Mouse (Mus musculus) NIH3T3 (cell line): ENCODE results near the gene Akap10.
A peak's percentile ranks its signal among the peaks of the same experiment; 100 is the strongest.
"Not testable (repeated sequence)": the region's sequence is repeated elsewhere in the genome, so short reads cannot be mapped to it uniquely, and the experiment has no call there.

ENCODE experiments used
- DNase-seq: peaks from one replicate; pipeline ENCODE4 v3.0.0-alpha.2; 2012; ENCODE audit warnings: low read depth

Akap10 gene

DNA sequence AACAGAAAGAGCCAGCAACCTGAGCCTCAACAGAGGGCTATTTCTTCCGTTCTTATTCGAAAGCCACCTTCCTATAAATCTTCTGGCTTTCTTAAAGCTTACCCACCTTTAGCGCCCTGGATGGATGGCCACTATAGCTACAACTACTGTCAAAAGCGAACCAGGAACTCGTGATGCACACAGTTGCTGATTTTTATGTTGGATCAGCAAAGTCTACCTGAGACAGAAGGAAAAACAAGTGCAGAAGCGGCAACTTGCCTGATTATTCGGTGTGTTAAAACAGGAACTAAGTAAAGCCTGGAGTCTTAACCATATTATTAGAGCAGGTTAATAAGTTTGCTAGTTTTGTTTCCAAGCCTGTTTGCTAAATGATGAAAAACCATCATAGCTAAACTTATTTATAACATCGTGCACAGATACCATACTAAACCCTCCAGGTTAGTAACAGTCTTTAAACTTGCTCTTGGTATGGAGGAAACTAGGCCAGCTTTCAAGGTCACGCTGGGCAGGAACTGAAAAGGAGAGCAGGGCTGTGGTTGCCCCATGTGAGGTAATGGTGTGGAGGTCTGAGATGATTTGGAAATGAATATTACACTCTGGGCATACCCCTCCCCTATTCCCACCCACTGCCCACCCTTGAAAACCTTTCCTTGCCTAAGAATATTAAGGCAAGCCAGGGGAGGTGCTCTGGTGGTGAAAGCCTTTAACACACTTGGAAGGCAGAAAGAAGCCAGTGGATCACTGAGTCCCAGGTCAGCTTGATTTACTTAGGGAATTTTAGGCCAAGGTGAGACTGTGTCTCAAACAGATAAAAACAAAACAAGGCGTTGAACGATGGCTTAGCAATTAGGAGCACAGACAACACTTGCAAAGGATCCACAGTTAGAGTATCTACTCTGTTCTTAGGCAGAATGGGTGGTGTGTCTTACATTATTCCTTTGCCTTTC is 861 bp upstream of the Akap10 start:
- DNase-seq = peak; percentile 36

DNA sequence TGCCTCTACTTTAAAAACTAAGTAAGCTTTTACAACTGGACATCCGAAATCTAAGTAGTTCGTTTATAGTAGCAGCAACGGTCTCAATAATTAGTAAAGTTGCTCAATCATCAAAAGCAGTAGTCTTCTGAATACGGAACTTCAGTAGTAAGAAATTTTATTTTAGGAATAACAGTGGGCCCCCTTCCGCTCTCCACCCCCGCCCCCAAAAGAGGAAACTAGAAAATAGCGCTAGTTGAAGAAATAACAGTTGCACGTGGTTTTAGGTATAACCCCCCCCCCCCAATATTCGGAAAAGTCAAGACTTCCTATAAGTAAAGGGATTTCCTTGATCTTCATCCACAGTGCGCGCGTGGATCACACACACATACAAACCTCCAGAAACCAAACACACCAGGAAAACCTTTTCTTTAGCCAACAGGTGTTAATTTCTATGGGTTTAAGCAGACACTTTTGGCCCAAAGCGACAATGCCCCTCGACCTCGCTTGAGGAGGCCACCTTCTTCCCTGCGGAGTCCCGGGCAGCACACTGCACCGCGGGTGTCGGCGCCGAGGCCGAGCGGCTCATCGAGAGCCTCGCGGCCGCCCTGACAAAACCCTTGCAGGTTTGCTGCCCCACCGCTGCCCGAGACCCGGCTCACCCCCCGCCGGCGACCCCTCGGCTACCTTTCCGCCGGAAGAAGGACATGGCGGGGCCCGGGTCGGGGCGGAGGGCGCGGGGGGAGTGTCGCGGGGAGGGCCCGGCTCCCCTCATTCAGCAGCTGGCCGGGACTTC is 542 bp downstream of the Akap10 start:
- DNase-seq = no peak

DNA sequence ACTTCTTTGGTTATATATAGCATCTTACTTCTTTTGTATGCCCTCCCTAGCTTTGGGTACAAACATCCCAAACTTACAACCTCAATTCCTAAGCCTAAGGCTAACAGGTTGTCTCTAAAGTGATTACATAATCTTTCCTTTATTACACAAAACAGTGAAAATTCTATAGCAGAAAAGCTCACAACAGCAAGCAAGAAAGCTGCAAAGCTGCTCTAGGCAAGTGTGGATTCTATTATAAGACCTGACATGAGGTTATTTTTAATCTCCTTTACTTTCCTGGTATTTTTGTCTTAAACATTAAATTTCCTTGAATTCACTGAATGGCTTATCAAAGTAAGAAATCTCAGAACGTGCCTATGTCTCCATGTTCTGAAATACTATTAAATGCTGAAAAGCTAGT is 6.7 kb downstream of the Akap10 start:
- DNase-seq = no peak

DNA sequence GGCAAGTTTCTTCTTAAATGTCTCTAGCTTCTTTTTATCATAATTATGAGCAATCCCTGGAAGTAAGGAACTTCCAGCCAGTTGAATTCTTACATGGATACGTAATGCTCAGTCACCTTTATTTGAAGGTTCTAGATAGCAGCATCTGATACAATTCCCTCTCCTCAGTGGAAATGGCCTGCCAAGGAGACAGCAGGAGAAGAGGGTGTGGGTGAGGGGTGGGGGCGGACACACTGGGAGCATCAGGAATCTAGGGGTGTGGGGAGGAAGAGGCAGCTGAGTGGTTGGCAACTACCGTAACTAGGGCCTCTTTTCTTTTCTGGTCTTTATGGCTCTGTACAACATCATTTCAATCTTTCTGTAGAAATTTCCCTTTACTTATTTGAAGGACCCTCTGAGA is 10.3 kb downstream of the Akap10 start:
- DNase-seq = no peak

DNA sequence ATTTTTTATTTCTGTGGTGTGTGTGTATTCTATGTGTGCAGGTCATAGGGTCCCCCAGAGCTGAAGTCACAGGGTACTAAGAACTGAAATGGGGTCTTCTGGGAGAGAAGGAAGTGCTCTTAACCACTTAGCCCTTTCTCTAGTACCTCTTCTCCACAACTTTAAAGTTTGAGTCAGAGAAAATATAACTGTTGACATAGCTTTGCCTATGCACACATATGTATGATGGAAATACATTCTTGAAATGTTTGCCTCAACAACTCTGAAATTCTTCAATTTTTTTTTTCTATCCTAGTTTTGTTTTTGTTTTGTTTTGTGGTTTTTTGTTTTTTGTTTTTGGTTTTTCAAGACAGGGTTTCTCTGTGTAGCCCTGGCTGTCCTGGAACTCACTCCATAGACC is 21.7 kb downstream of the Akap10 start:
- DNase-seq = no peak

DNA sequence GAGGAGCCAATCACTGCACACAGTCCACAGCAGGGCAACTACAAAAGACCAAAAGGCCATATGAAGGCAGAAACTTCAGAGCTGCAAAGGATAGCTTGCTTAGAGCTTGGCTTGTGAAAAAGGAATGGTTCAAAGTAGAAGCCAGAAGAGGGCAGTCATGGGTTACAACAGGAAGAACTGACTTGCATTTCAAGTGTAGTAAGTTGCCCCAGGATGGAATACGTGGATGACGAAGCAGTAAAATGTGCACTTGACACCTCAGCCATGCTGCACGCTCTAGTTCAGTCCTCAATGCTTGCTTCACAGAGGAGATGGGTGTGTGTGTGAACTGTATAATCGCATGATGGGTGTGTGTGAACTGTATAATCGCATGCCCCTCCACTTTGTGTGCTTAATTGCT is 47.9 kb downstream of the Akap10 start:
- peak; percentile 42 for DNase-seq

DNA sequence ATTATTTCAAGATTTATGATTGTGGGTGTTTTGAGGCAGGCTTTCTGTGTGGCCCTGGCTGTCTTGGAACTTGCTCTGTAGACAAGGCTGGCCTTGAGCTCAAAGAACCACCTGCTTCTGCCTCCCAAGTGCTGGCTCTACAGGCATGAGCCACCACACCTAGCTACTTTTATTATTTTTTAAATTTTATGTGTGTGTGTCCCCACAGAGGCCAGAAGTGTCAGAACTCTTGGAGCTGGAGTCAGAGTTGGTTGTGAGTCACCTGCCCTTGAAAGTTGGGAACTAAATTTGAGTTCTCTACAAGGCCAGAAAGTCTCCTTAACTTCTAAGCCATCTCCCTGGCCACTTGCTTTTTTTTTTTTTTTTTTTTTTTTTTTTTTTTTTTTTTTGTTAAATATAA is 50.1 kb downstream of the Akap10 start:
- no peak for DNase-seq

DNA sequence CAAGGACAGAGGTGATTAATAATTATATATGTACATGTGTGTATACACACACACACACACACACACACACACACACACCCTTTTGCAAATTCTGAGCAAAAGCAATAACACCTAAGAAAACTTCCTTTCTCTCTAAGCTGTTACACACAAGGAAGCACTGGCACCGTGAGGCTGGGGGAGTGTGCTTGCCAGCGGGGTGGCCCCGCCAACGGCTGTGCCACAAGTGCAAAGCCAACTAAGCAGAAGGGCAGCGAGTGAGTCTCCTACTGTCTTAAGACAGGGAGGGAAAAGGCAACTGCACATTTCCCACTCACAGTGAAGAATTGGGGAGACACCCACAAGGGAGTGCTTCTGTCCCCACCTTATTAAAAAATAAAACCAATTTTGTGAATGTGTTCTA is 58.2 kb downstream of the Akap10 start:
- no peak for DNase-seq

DNA sequence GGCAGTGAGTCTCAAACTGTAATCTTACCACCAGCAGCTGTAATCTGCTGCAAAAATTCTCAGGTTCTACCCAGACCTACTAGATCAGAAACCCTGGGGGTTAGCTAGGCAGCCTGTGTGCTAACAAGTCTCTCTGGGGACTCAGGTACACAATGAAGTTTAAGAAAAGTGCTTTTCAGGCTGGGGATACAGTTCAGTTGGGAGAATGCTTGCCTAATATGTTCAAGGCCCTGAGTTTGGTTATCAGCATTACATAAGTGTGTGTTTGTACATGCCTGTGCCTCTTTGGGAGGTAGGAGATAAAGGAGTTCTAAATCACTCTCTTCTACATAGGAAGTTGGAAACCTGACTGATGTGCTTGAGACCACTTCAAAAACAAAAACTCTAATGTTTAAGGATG is 63.2 kb downstream of the Akap10 start:
- no peak for DNase-seq

DNA sequence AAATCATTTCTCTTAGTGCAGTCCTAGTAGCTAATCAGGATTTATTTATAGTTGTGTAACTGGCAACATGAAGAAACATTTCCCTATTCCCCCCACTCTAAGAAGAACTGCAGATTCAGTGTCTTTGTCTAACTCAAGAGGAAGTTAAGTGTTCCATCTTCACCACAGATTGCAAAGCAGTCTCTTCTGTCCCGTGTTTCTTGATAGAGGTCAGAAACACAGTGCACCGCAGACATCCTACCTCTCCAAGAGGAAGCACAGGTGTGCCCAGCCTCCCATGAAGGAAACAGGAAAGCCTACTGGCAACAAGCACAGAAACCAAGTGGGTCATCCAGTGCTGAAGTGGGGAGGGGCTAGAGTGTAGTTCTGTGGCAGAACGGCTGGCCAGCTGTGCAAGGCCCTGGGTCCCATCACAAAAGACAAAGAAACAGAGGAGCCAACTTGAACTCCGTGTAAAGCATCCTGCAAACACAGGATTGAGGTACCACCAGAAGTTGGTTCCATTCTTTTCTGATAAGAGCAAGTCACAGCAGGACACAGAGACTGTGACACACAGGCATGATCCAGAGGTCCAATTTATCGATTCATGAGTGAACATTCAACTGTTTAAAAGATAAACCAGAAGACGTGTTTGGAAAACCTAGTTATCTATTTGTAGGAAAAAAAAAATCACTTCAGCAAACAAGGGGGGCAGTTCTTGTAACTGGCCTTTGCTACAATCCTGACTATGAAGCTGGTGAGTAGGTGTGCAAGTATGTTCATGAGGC is 68.1 kb downstream of the Akap10 start:
- no peak for DNase-seq

DNA sequence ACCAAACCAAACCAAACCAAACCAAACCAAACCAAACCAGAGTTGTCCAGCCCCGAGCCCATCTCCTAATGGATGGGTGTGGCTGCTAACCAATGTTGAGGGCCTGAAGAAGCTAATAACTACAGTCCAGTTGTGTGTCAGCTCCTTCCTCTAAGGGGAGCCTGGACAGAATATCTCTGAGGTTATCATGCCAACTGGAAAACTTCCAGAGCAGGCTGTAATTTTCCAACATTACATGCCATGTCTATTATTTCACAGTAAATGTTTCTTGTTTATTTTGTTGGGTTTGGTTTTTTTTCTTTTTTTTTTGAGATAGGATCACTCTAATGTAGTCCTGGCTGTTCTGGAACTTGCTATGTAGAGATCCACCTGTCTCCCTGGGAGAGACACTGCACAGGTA is 70.7 kb downstream of the Akap10 start:
- DNase-seq = peak; percentile 58

DNA sequence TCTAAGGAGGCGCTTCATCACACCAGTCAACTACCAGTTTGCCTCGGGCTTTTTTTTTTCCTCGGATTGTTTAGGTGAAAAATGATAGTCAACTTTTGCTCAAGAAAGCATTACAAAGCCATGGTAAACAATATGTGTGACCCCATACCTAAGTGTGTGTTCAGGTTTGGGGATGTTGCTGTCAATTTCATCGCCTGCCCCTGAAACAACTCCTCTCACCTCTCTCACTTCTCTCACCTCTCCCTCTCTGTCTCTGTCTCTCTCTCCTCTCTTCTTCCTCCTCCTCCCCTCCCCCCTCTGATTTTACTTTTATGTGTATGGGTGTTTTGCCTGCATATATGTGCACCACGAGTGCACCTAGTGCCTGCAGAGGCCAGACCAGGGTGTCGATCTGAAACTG is 74.5 kb downstream of the Akap10 start:
- no peak for DNase-seq

DNA sequence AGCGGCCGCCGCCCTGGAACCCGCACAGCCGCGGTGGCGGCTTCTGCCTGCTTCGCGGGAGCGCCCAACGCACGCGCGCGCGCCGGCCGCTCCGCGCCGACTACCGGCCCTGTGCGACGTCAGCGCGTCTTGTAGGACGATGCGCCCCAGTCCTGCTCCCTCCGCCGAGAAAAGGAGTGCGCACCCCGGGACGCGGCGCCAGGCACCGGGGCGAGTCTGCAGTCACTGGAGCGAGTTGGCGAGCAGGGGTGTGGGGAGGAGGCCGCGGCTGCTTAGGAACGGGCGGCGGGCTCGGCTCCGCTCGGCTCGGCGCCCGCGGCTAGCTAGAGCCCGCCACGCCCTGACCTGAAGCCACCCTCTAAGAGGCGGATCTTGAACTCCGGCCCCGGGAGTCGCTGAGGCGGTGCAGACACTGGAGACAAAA is 75.1 kb downstream of the Akap10 start, which contains the start of gene Ulk2:
Gene Ulk2, minus strand, starts transcription at position 86 of the 424 bp plus-strand sequence.
- peak; percentile 93 for DNase-seq

DNA sequence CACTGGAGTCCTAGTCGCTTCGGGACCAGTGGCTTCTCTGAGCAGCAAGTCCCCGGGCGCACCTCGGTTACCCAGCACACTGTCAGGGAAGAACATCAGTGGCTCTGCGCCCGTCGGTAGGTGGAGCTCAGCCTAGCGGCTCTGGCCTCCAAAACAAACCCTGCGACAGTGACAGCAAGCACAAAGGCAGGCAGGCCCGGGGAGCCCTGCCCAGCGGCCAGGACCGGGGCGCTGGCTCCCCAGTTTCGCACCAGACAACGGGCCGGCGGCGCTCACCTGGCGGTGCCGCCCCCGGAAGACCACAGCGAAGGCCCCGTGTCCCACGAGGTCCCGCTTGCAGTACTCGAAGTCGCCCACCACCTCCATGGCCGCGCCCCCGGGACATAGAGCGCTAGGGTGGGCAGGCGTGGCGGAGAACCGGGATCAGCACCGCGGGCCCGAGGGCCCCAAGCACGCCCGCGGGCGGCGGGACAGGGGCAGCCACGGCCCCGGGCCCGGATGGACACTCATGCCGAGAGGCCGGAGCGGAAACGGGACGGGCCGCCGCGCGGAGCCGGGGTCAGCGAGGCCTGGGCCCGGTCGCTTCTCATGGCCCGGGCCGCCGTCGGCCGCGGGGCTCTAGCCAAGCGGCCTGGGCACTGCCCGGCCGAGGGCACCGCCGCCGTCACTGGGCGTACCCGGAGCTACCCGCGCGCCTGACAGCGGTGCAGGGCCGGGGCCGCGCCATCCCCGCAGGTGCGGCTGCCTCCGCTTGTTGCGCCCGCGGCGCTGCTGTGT is 75.7 kb downstream of the Akap10 start:
- DNase-seq = peak; percentile 70

DNA sequence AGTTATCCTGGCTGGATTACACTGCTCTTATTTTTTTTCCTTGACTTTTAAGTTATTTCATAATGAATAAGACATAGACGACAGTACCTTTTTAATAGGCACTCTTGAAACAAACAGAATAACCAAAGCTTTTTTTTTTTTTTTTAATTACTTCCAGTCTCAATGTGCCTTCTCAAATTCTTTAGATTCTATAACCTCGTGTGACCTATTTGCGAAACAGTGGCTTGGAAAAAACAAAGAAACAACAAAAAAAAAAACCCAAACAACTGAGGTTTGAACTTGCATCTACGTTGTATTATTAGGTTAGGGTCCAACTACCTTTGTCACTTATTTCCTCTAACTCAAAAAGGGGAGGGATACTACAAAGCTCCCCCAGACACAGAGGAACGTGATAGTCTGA is 76.4 kb downstream of the Akap10 start:
- no peak for DNase-seq

DNA sequence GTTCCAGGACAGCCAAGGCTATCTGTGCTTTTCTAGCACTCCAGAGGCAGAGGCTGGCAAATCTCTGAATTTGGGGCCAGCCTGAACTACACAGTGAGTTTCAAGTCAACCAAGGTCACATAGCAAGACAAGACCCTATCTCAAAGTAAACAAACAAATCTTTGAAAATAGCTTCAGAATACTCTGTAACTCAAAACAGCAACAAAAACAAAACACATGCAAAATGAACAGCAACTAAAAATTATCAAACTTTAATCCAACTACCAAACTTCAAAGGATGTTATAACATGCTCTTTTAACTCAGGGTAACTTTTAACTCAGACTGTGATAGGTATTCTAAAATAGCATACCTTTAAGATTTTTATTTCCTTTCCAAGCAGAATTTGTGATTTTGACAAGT is 77.1 kb downstream of the Akap10 start:
- no peak for DNase-seq

DNA sequence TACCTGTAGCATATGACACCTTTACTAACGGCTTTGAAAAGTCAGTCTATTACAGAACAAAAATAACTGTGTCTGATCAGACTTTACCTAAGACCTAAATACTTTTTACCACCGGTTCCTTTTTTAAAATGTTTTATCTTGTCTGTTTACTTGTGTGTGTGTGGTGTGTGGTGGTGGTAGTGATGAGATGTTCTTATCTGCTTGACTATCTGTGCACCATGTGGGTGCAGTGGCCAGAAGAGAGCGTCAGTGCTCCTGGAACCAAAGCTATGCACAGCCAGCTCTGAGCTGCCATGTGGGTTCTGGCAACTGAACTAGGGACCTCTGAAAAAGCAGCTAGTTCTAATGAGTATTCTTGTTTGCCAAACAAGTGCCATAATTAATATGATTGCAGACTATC is 78.9 kb downstream of the Akap10 start:
- DNase-seq = no peak

DNA sequence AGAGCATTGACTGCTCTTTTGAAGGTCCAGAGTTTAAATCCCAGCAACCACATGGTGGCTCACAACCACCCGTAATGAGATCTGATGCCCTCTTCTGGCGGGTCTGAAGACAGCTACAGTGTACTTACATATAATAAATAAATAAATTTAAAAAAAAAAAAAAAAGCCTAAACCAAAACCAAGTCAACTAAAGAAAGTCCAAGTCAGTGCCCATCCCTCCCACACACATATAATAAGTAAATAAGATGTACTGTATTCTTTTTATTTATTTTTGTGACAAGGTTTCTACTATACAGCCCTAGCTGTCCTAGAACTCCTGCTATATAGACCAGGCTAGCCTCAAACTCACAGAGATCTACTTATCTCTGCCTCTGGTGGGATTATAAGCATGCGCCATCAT is 89.4 kb downstream of the Akap10 start:
- not testable (repeated sequence) for DNase-seq

DNA sequence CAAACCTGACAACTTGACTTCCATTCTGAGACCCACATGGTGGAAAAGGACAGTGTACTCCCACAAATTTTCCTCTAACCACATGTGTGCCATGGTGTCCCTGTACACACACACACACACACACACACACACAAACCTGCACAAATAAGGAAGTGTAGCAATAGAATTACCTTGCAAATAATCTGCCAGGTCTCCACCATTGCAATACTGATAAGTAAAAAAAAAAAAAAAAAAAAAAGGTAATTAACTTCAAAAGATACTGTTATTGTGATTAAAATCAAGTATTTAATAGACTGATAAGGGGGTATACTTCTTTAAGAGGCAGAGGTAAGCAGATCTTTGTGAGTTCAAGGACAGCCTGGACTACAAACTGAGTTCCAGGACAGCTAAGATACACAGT is 90.1 kb downstream of the Akap10 start:
- DNase-seq = no peak

DNA sequence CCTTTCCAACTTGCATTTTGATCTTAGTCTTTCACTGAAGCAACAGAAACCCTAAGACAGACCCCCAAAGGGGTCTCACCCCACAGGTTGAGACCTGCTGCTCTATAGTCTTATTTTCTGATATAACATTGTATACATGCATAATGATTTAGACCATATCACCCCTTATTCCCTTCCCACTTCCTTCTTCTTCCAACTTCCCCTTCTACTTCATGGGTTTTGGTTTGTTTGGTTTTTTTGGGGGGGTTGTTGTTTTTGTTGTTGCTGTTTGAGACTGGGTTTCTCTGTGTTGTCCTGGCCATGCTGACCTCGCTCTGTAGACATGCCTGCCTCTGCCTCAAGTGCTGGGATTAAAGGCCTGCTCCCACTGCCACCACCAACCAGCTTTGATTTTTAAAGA is 90.9 kb downstream of the Akap10 start:
- DNase-seq = no peak
